Mouse (Mus musculus) neural tube, embryonic 15.5 days (tissue): Measurements from ENCODE around the gene Psmb10. TPM values are rescaled to one million over a fixed set of nuclear protein-coding genes. Genes with fewer than 3 reads are reported as not detected.

Source experiments
- ATAC-seq: fragments of 200-750 bp; cut with Nextera tagmentation; 2 replicates; pipeline ENCODE4 v1.8.0; 2017; ENCODE audit warnings: mild to moderate bottlenecking, moderate TSS enrichment, moderate library complexity; ENCODE audit not compliant: low FRiP score
- H3K27ac ChIP-seq: fragments of 300-500 bp; sonication (generic); replicated peaks from 2 replicates; pipeline ENCODE4 v1.5.1; 2015; ENCODE audit warnings: mild to moderate bottlenecking, inconsistent platforms
- H3K27me3 ChIP-seq: fragments of 300-500 bp; sonication (generic); replicated peaks from 2 replicates; pipeline ENCODE4 v1.6.1; 2015; ENCODE audit warnings: inconsistent platforms
- H3K36me3 ChIP-seq: fragments of 300-500 bp; sonication (generic); 2 replicates; pipeline ENCODE4 v1.6.1; 2015; ENCODE audit warnings: inconsistent platforms
- H3K4me1 ChIP-seq: fragments of 300-500 bp; sonication (generic); 2 replicates; pipeline ENCODE4 v1.6.1; 2015; ENCODE audit warnings: inconsistent platforms
- H3K4me2 ChIP-seq: fragments of 300-500 bp; sonication (generic); 2 replicates; pipeline ENCODE4 v1.6.1; 2015; ENCODE audit warnings: inconsistent platforms, mild to moderate bottlenecking, moderate library complexity
- H3K4me3 ChIP-seq: fragments of 300-500 bp; sonication (generic); replicated peaks from 2 replicates; pipeline ENCODE4 v1.5.1; 2015; ENCODE audit warnings: mild to moderate bottlenecking, inconsistent platforms
- H3K9ac ChIP-seq: fragments of 300-500 bp; sonication (generic); replicated peaks from 2 replicates; pipeline ENCODE4 v1.6.1; 2015; ENCODE audit warnings: mild to moderate bottlenecking, inconsistent platforms
- H3K9me3 ChIP-seq: fragments of 300-500 bp; sonication (generic); replicated peaks from 2 replicates; pipeline ENCODE4 v1.6.1; 2016; ENCODE audit warnings: inconsistent platforms
- WGBS: fragments of 180-500 bp; shearing (Covaris S2); methylation state at CpG from one replicate; pipeline ENCODE4 v1.1.7; 2015; ENCODE audit warnings: mixed read lengths; 5-methylcytosine and 5-hydroxymethylcytosine counted together
- microRNA-seq: library from miRNA; unstranded; fragments of <30 nt; microRNA quantifications from one replicate; pipeline ENCODE4, GENCODE M21; 2017
- polyA plus RNA-seq: library from polyadenylated mRNA; unstranded; fragments of >200 nt; fragmentation: Nextera tagmentation; extraction: Ambion mirVana; gene quantifications from 2 replicates; pipeline ENCODE4 v1.2.1, GENCODE M21; 2015

Psmb10 gene
- polyA plus RNA-seq, 1 experiment from 2014 or later = 86.8 TPM

GRCm38 (mm10) chr8:105897801-105898480, 40.3 kb downstream of the Psmb10 start:
- Histone ChIP-seq H3K4me1 (peaks cover 22% of the 10 kb centered on the region), H3K4me2 (no peak overlapping the region), H3K4me3 (no peak overlapping the region), H3K9me3 (no peaks in the 10 kb centered on the region), H3K27ac (no peak overlapping the region), H3K27me3 (no peaks in the 10 kb centered on the region), H3K36me3 (peaks cover 9% of the 10 kb centered on the region; the same call in 1 of the 2 replicates), H3K9ac (no peak overlapping the region)
- WGBS = 84% methylated on average over 9 of the region's 9 CpGs
- no peak for ATAC-seq

GRCm38 (mm10) chr8:105893339-105893738, 44.9 kb downstream of the Psmb10 start, which contains the start of gene Nrn1l:
Nrn1l (plus strand) TSS chr8:105893567.
- H3K4me2 ChIP-seq = peak within 1 kb of the TSS; percentile 33
- H3K9me3 ChIP-seq = no peaks in the 10 kb centered on the region
- WGBS = 4% methylated on average over 11 of the region's 11 CpGs
- H3K4me3 ChIP-seq = no peak within 1 kb of the TSS
- H3K4me1 ChIP-seq = peaks cover 10% of the 10 kb centered on the region
- peak; percentile 88 for ATAC-seq
- H3K27ac ChIP-seq = peak within 1 kb of the TSS; percentile 60
- no peak within 1 kb of the TSS; the same call in 1 of the 2 replicates for H3K9ac ChIP-seq
- H3K36me3 ChIP-seq = peaks cover 53% of the 10 kb centered on the region
- no peaks in the 10 kb centered on the region for H3K27me3 ChIP-seq

- Histone ChIP-seq H3K4me3 (no peak overlapping the region), H3K4me2 (no peak overlapping the region), H3K36me3 (peaks cover 62% of the 10 kb centered on the region), H3K27me3 (no peaks in the 10 kb centered on the region), H3K9ac (no peak overlapping the region), H3K4me1 (peaks cover 10% of the 10 kb centered on the region), H3K9me3 (no peaks in the 10 kb centered on the region), H3K27ac (no peak overlapping the region)
- ATAC-seq = no peak; the same call in 1 of the 2 replicates
- 86% methylated on average over 6 of the region's 6 CpGs for WGBS
Measured at GRCm38 (mm10) chr8:105892432-105892831, 45.8 kb downstream of the Psmb10 start.

GRCm38 (mm10) chr8:105890870-105891269, 47.4 kb downstream of the Psmb10 start:
- no peak overlapping the region for H3K4me2 ChIP-seq
- peaks cover 77% of the 10 kb centered on the region for H3K36me3 ChIP-seq
- WGBS = 69% methylated on average over 6 of the region's 6 CpGs
- peaks cover 10% of the 10 kb centered on the region for H3K4me1 ChIP-seq
- H3K9ac ChIP-seq = no peak overlapping the region
- H3K27me3 ChIP-seq = no peaks in the 10 kb centered on the region
- no peak for ATAC-seq
- H3K27ac ChIP-seq = no peak overlapping the region
- H3K9me3 ChIP-seq = no peaks in the 10 kb centered on the region
- H3K4me3 ChIP-seq = no peak overlapping the region

GRCm38 (mm10) chr8:105889756-105890465, 48.3 kb downstream of the Psmb10 start:
- H3K9ac ChIP-seq = no peak overlapping the region
- ATAC-seq = no peak
- peaks cover 10% of the 10 kb centered on the region for H3K4me1 ChIP-seq
- no peaks in the 10 kb centered on the region for H3K27me3 ChIP-seq
- peaks cover 87% of the 10 kb centered on the region for H3K36me3 ChIP-seq
- no peak overlapping the region for H3K27ac ChIP-seq
- no peak overlapping the region for H3K4me2 ChIP-seq
- H3K4me3 ChIP-seq = no peak overlapping the region
- WGBS = 93% methylated on average over 12 of the region's 12 CpGs
- no peaks in the 10 kb centered on the region for H3K9me3 ChIP-seq

Small RNA genes lying within 50 kb of the gene (microRNA-seq; reads per million reads assigned to microRNA genes)
- gene Mir7074 = not detected

Other genes with a start within 250 kb of the Psmb10 start
- gene Acd, start 237.3 kb downstream of the Psmb10 start, polyA plus RNA-seq = 81.1 and 89.4 TPM in 2 replicates
- gene Pard6a, start 237.3 kb downstream of the Psmb10 start, polyA plus RNA-seq = 47.9 and 59.6 TPM in 2 replicates
- 0.22 and 0.35 TPM in 2 replicates for gene 4933405L10Rik, start 230.8 kb downstream of the Psmb10 start, polyA plus RNA-seq
- gene Enkd1, start 230.2 kb downstream of the Psmb10 start, polyA plus RNA-seq = 13.9 and 16.2 TPM in 2 replicates
- 60.5 and 73.8 TPM in 2 replicates for gene Gfod2, start 179.8 kb downstream of the Psmb10 start, polyA plus RNA-seq
- gene Ranbp10, start 111.1 kb downstream of the Psmb10 start, polyA plus RNA-seq = 9.9 and 10.4 TPM in 2 replicates
- gene Tsnaxip1, start 110.7 kb downstream of the Psmb10 start, polyA plus RNA-seq = 0.28 and 0.47 TPM in 2 replicates
- 47.5 and 49.3 TPM in 2 replicates for gene Cenpt, start 85.2 kb downstream of the Psmb10 start, polyA plus RNA-seq
- gene Thap11, start 83.3 kb downstream of the Psmb10 start, polyA plus RNA-seq = 55.8 and 58.3 TPM in 2 replicates
- 145 and 174 TPM in 2 replicates for gene Nutf2, start 77.9 kb downstream of the Psmb10 start, polyA plus RNA-seq
- 45.3 and 46.5 TPM in 2 replicates for gene Edc4, start 57.6 kb downstream of the Psmb10 start, polyA plus RNA-seq
- 1.4 and 1.5 TPM in 2 replicates for gene Nrn1l, start 44.9 kb downstream of the Psmb10 start, polyA plus RNA-seq
- gene Pskh1, start 38.0 kb downstream of the Psmb10 start, polyA plus RNA-seq = 9.3 and 14.9 TPM in 2 replicates
- gene Ctrl, start 4.6 kb downstream of the Psmb10 start, polyA plus RNA-seq = 3.2 and 3.5 TPM in 2 replicates
- 3.1 and 3.3 TPM in 2 replicates for gene Lcat, start 4.9 kb upstream of the Psmb10 start, polyA plus RNA-seq
- gene Slc12a4, start 27.7 kb upstream of the Psmb10 start, polyA plus RNA-seq = 10.8 and 14.1 TPM in 2 replicates
- not detected in 2 replicates for gene Dpep3, start 41.0 kb upstream of the Psmb10 start, polyA plus RNA-seq
- 27.8 and 30.6 TPM in 2 replicates for gene Dus2, start 52.9 kb upstream of the Psmb10 start, polyA plus RNA-seq
- 0.14 TPM in 1 of 2 replicates, not detected in the other for gene Dpep2nb, start 67.5 kb upstream of the Psmb10 start, polyA plus RNA-seq
- 20.8 and 20.9 TPM in 2 replicates for gene Ddx28, start 73.4 kb upstream of the Psmb10 start, polyA plus RNA-seq
- 3.5 and 4.4 TPM in 2 replicates for gene Nfatc3, start 120.4 kb upstream of the Psmb10 start, polyA plus RNA-seq
- 0.17 and 4.5 TPM in 2 replicates for gene Esrp2, start 198.5 kb upstream of the Psmb10 start, polyA plus RNA-seq
- gene Pla2g15, start 212.0 kb upstream of the Psmb10 start, polyA plus RNA-seq = 19.1 and 21.6 TPM in 2 replicates
- gene Slc7a6, start 230.4 kb upstream of the Psmb10 start, polyA plus RNA-seq = 55.6 and 61.5 TPM in 2 replicates